In genomic region chr3:7943646-7944381, GRCm38 (mm10) we compare ENCODE assay signal across 13 mouse cellular contexts.
DNase-seq lines count a peak whose midpoint lies in the region; ATAC-seq lines count a peak whose summit lies in the region.
"Had no signal": no experiment of that assay in that cellular context is flagged by ENCODE, and none has a peak within 500 bp of the region (broad histone marks: within the 10 kb centered on the region; RNA-seq: fewer than 3 reads in every experiment).

No protein-coding gene starts in this region.

- no peak for DNase-seq in kidney, adult 9 months
- peak; percentile 17 for DNase-seq in embryo, embryonic 11.5 days (ENCODE audit: low read depth, low spot score)
- DNase-seq in forelimb bud, embryonic 11.5 days (ENCODE audit: low read depth, low spot score): peak; percentile 91
- DNase-seq in mesoderm, embryonic 11.5 days (ENCODE audit: low read depth, low spot score): peak; percentile 21
- DNase-seq in right cerebral cortex, postnatal 4 days: no peak
- DNase-seq: adrenal gland, adult 8-10 months; cerebellum, adult 11 months; liver had no signal

- H3K9ac ChIP-seq in kidney, embryonic 14.5 days (ENCODE audit: low read depth, low read length): no peak overlapping the region
- H3K9ac ChIP-seq: heart, embryonic 12.5 days had no signal

- H3K4me2 ChIP-seq in kidney, embryonic 14.5 days (replicated peaks; ENCODE audit: low read depth, low read length): no peak overlapping the region
- H3K4me2 ChIP-seq: heart, embryonic 12.5 days had no signal

- peak; percentile 85 for ATAC-seq in kidney, embryonic 14.5 days (ENCODE audit: low FRiP score, low TSS enrichment)
- ATAC-seq in megakaryocyte progenitor cell, adult 5-6 weeks (replicated peaks; ENCODE audit: poor library complexity): no peak
- ATAC-seq: CD4-positive, CD25-positive, alpha-beta regulatory T cell, adult 4 months; intestine, postnatal 0 days had no signal

- no peak overlapping the region for H3K27ac ChIP-seq in kidney, embryonic 14.5 days (ENCODE audit: low read depth, low read length)

- no peak overlapping the region for H3K4me3 ChIP-seq in kidney, embryonic 14.5 days (ENCODE audit: low read length)
- H3K4me3 ChIP-seq: heart, embryonic 12.5 days had no signal

- H3K9me3 ChIP-seq in kidney, embryonic 14.5 days (ENCODE audit: control insufficient read depth, low read length): no peaks in the 10 kb centered on the region

- H3K27me3 ChIP-seq in kidney, embryonic 14.5 days (ENCODE audit: control insufficient read depth, insufficient read depth, low read length): no peaks in the 10 kb centered on the region
- H3K27me3 ChIP-seq: heart, embryonic 12.5 days had no signal

- WGBS in kidney, embryonic 14.5 days: 16% methylated on average over 8 of the region's 8 CpGs

- no peaks in the 10 kb centered on the region for H3K36me3 ChIP-seq in kidney, embryonic 14.5 days (ENCODE audit: control insufficient read depth, insufficient read depth, low read length)
- H3K36me3 ChIP-seq: heart, embryonic 12.5 days had no signal

- H3K4me1 ChIP-seq in kidney, embryonic 14.5 days (ENCODE audit: control insufficient read depth, insufficient read depth, low read length): no peaks in the 10 kb centered on the region
- H3K4me1 ChIP-seq: heart, embryonic 12.5 days had no signal

Comparison
In these comparisons a context has a peak if more than half of its experiments do, and no peak if none do; other contexts are left out.
1. DNase-seq: peak in embryo, embryonic 11.5 days (single experiment), forelimb bud, embryonic 11.5 days (single experiment) and mesoderm, embryonic 11.5 days (single experiment); none in kidney, adult 9 months (single experiment) and right cerebral cortex, postnatal 4 days (single experiment).